Mouse (Mus musculus) limb, embryonic 11.5 days (tissue): Measurements from ENCODE around the gene Ppig. TPM values are rescaled to one million over a fixed set of nuclear protein-coding genes. Genes with fewer than 3 reads are reported as not detected.
A peak's percentile ranks its signal among the peaks of the same experiment; 100 is the strongest.

Experiments
- ATAC-seq: fragments of 200-750 bp; cut with Nextera tagmentation; 2 replicates; pipeline ENCODE4 v1.8.0; 2017; ENCODE audit warnings: low read depth; ENCODE audit not compliant: insufficient number of reproducible peaks, low FRiP score, low TSS enrichment
- DNase-seq: peaks from one replicate; pipeline ENCODE4 v3.0.0-alpha.2; 2015; ENCODE audit warnings: low spot score
- H3K27ac ChIP-seq: fragments of 300-500 bp; sonication (generic); replicated peaks from 2 replicates; pipeline ENCODE4 v1.5.1; 2014; ENCODE audit warnings: low read depth, mild to moderate bottlenecking, low read length
- H3K27me3 ChIP-seq: fragments of 300-500 bp; sonication (generic); 2 replicates; pipeline ENCODE4 v1.6.1; 2014; ENCODE audit warnings: mild to moderate bottlenecking, low read length, mixed read lengths; ENCODE audit not compliant: control insufficient read depth, insufficient read depth
- H3K36me3 ChIP-seq: fragments of 300-500 bp; sonication (generic); 2 replicates; pipeline ENCODE4 v1.6.1; 2014; ENCODE audit warnings: mild to moderate bottlenecking, low read length, moderate library complexity, mixed read lengths; ENCODE audit not compliant: control insufficient read depth, insufficient read depth
- H3K4me1 ChIP-seq: fragments of 300-500 bp; sonication (generic); 2 replicates; pipeline ENCODE4 v1.6.1; 2014; ENCODE audit warnings: low read length, mixed read lengths; ENCODE audit not compliant: control insufficient read depth, insufficient read depth
- H3K4me2 ChIP-seq: fragments of 300-500 bp; sonication (generic); 2 replicates; pipeline ENCODE4 v1.6.1; 2014; ENCODE audit warnings: low read depth, mild to moderate bottlenecking, moderate library complexity; ENCODE audit not compliant: severe bottlenecking
- H3K4me3 ChIP-seq: fragments of 300-500 bp; sonication (generic); 2 replicates; pipeline ENCODE4 v1.5.1; 2014; ENCODE audit warnings: low read depth, low read length
- H3K9ac ChIP-seq: fragments of 300-500 bp; sonication (generic); 2 replicates; pipeline ENCODE4 v1.6.1; 2014; ENCODE audit warnings: mild to moderate bottlenecking, low read length
- H3K9me3 ChIP-seq: fragments of 300-500 bp; sonication (generic); 2 replicates; pipeline ENCODE4 v1.6.1; 2016; ENCODE audit warnings: low read length; ENCODE audit not compliant: control insufficient read depth
- WGBS: fragments of 180-500 bp; shearing (Covaris S2); extraction: QIAGEN DNeasy Blood & Tissue Kit; methylation state at CpG from one replicate; pipeline ENCODE4 v1.1.7; 2014; 5-methylcytosine and 5-hydroxymethylcytosine counted together
- polyA plus RNA-seq: library from polyadenylated mRNA; unstranded; fragments of >200 nt; fragmentation: Nextera tagmentation; extraction: Ambion mirVana; gene quantifications from 2 replicates; pipeline ENCODE4 v1.2.1, GENCODE M21; 2014

The Ppig gene
- polyA plus RNA-seq, 1 experiment from 2014 or later: 138 TPM

DNA sequence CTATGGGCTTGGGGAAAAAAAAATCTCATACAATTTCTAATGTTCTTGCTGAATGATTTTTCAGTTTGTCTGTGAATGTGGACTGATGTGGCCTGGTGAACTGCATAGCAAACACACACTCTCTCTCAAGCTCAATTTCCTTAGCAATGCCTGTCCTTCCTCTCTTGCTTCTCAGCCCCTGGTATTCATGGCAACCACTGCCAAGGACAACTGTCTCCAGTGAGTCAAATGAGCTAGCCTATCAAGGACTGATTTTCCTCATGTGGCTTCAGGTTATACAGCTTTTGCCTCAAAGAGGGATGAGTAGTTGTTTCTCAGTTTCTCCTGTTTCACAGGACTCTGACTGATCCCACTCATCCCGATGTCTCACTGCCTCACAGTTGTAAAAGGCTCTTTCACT is 3.2 kb upstream of the Ppig start:
- no peak overlapping the region for H3K4me3 ChIP-seq
- H3K9me3 ChIP-seq: no peaks in the 10 kb centered on the region
- H3K27ac ChIP-seq: no peak overlapping the region
- ATAC-seq (no peak), DNase-seq (no peak)
- 94% methylated on average over 1 of the region's 1 CpGs for WGBS
- no peaks in the 10 kb centered on the region for H3K36me3 ChIP-seq
- H3K4me2 ChIP-seq: no peak overlapping the region
- H3K9ac ChIP-seq: no peak overlapping the region
- H3K4me1 ChIP-seq: no peaks in the 10 kb centered on the region
- H3K27me3 ChIP-seq: no peaks in the 10 kb centered on the region

GRCm38 (mm10) chr2:69722650-69723518 is 539 bp downstream of the Ppig start:
- Histone ChIP-seq H3K4me2 (peak overlapping the region; percentile 71), H3K27ac (peak overlapping the region; percentile 9; the same call in 1 of the 2 replicates), H3K9ac (peak overlapping the region; percentile 79), H3K36me3 (no peaks in the 10 kb centered on the region), H3K9me3 (no peaks in the 10 kb centered on the region), H3K27me3 (no peaks in the 10 kb centered on the region), H3K4me3 (peak overlapping the region; percentile 63), H3K4me1 (no peaks in the 10 kb centered on the region)
- under 1% methylated on average over 86 of the region's 91 CpGs for WGBS
- DNase-seq: peak; percentile 97
- peak; percentile 93 for ATAC-seq

- H3K4me3 ChIP-seq: peak overlapping the region; percentile 63
- ATAC-seq: 0 out of 2 replicates have a peak, but pooled peaks have one; percentile 46
- no peaks in the 10 kb centered on the region for H3K36me3 ChIP-seq
- no peaks in the 10 kb centered on the region for H3K4me1 ChIP-seq
- peak overlapping the region; percentile 9; the same call in 1 of the 2 replicates for H3K27ac ChIP-seq
- peak overlapping the region; percentile 79 for H3K9ac ChIP-seq
- peak overlapping the region; percentile 71 for H3K4me2 ChIP-seq
- H3K9me3 ChIP-seq: no peaks in the 10 kb centered on the region
- no peak for DNase-seq
- WGBS: under 1% methylated on average over 13 of the region's 13 CpGs
- H3K27me3 ChIP-seq: no peaks in the 10 kb centered on the region
Measured at GRCm38 (mm10) chr2:69723519-69723825, 1.1 kb downstream of the Ppig start.

- 98% methylated on average over 1 of the region's 1 CpGs for WGBS
- H3K4me2 ChIP-seq: no peak overlapping the region
- no peaks in the 10 kb centered on the region for H3K4me1 ChIP-seq
- ATAC-seq (no peak), DNase-seq (no peak)
- no peak overlapping the region for H3K4me3 ChIP-seq
- H3K9me3 ChIP-seq: no peaks in the 10 kb centered on the region
- H3K9ac ChIP-seq: no peak overlapping the region
- peaks cover 17% of the 10 kb centered on the region for H3K36me3 ChIP-seq
- no peaks in the 10 kb centered on the region for H3K27me3 ChIP-seq
- H3K27ac ChIP-seq: no peak overlapping the region
Measured at GRCm38 (mm10) chr2:69745091-69745490, 22.7 kb downstream of the Ppig start.

DNA sequence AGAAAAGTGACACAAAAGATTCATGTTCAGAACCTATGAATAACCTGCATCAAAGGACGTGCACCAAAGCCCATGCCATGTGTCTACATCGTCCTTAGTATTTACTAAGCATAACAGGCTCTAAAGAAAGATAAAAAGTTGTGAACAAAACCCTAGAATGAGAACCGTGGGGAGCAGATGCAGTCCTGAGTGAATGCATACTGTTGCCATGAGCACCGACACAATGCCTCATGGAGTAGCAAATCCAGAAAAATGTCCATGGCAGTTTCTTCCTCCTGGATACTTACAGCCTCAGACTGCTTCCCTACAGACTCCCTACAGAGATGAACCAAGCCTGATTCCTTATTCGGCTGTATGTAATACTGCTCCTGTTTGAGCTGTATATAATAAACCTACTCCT is 38.6 kb downstream of the Ppig start:
- H3K9me3 ChIP-seq: no peaks in the 10 kb centered on the region
- H3K27me3 ChIP-seq: no peaks in the 10 kb centered on the region
- H3K4me1 ChIP-seq: no peaks in the 10 kb centered on the region
- no peaks in the 10 kb centered on the region for H3K36me3 ChIP-seq
- no peak overlapping the region for H3K4me2 ChIP-seq
- no peak overlapping the region for H3K9ac ChIP-seq
- 82% methylated on average over 5 of the region's 5 CpGs for WGBS
- H3K27ac ChIP-seq: no peak overlapping the region
- H3K4me3 ChIP-seq: no peak overlapping the region
- DNase-seq (no peak), ATAC-seq (no peak)

DNA sequence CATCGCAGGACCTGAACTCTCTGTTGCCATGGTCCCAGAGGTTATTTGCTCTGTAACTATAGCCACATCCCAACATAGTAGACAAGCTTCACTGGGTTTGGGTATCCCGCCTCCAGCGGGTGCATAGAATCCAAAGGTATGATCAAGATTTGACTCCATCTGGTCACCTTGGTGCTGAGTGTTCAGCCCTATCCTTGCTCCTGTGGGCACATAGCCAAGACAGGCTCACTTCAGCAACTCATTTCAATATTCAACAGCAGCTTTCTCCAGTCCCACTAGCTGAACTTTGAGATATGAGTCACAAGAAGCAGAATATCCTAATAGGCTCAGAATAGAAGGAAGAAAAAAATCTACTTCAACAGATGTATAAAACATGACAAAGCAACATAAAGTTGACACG is 41.0 kb downstream of the Ppig start:
- Histone ChIP-seq H3K27ac (no peak overlapping the region), H3K4me3 (no peak overlapping the region), H3K4me2 (no peak overlapping the region), H3K9ac (no peak overlapping the region), H3K9me3 (no peaks in the 10 kb centered on the region), H3K4me1 (no peaks in the 10 kb centered on the region), H3K27me3 (no peaks in the 10 kb centered on the region), H3K36me3 (no peaks in the 10 kb centered on the region)
- WGBS: 91% methylated on average over 4 of the region's 4 CpGs
- ATAC-seq: no peak
- DNase-seq: no peak

DNA sequence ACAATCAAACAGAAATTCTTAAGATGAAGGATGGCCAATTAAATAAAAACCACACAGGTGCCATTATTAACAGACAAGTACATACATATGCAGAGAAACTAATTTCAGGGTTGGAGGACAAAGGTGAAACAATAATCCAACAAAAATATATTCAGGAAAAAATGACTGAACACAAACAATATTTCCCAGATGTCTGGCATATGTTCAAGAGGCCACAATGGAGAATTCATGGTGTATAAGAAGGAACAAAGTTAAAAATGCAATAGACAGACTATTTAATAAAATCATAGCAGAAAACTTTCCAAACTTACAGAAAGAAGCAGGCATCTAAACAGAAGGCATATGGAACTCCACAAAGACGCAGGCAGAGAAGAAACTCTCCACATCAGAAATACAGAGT is 42.4 kb downstream of the Ppig start:
- WGBS: 83% methylated on average over 1 of the region's 1 CpGs
- no peak overlapping the region for H3K27ac ChIP-seq
- H3K9ac ChIP-seq: no peak overlapping the region
- H3K4me2 ChIP-seq: no peak overlapping the region
- H3K4me1 ChIP-seq: no peaks in the 10 kb centered on the region
- no peak for DNase-seq
- H3K9me3 ChIP-seq: no peaks in the 10 kb centered on the region
- ATAC-seq: no peak
- no peaks in the 10 kb centered on the region for H3K36me3 ChIP-seq
- no peaks in the 10 kb centered on the region for H3K27me3 ChIP-seq
- H3K4me3 ChIP-seq: no peak overlapping the region

DNA sequence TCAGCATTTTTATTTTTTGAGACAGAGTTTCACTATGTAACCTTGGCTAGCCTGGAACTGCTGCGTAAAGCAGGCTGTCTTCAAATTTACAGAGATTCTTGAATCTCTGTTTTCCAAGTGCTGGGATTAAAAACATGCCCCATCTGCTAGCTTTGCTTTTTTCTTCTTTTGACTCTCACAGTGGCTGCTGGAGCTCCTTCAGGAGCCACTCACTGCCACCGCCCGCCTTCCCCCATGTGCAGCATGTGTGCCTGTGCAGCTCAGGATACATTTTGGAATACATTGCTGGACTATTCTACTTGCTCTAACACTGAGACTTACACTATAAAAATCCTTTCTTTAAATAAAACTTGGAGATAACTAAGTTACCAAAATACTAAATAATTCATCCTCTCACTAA is 51.0 kb downstream of the Ppig start:
- no peaks in the 10 kb centered on the region for H3K9me3 ChIP-seq
- no peak overlapping the region for H3K4me3 ChIP-seq
- no peak for ATAC-seq
- H3K4me1 ChIP-seq: no peaks in the 10 kb centered on the region
- no peak overlapping the region for H3K4me2 ChIP-seq
- no peaks in the 10 kb centered on the region for H3K36me3 ChIP-seq
- no peak for DNase-seq
- no peak overlapping the region for H3K27ac ChIP-seq
- WGBS: 95% methylated on average over 3 of the region's 3 CpGs
- no peaks in the 10 kb centered on the region for H3K27me3 ChIP-seq
- no peak overlapping the region for H3K9ac ChIP-seq
